Comparison of ENCODE assay signal across 26 mouse cellular contexts in genomic region chr6:120083442-120083841, GRCm38 (mm10). TPM values are rescaled to one million over a fixed set of nuclear protein-coding genes. Genes with fewer than 3 reads are reported as not detected.
DNase-seq lines count a peak whose midpoint lies in the region; ATAC-seq and TF ChIP-seq lines count a peak whose summit lies in the region.
"Had no signal": no experiment of that assay in that cellular context is flagged by ENCODE, and none has a peak within 500 bp of the region (broad histone marks: within the 10 kb centered on the region; RNA-seq: fewer than 3 reads in every experiment).

No protein-coding gene starts in this region.

- H3K9ac ChIP-seq in ES-Bruce4 (ENCODE audit: low read depth, poor library complexity, severe bottlenecking): 0 out of 2 replicates have a peak overlapping the region, but pooled peaks have one; percentile 34
- H3K9ac ChIP-seq: embryonic facial prominence, embryonic 12.5 days; forebrain, embryonic 15.5 days; heart, embryonic 15.5 days; intestine, embryonic 15.5 days; liver, embryonic 12.5 days; neural tube, embryonic 13.5 days had no signal

- peak; percentile 74 for ATAC-seq in megakaryocyte, adult 5-6 weeks (ENCODE audit: poor library complexity, severe bottlenecking)
- ATAC-seq: forebrain, embryonic 15.5 days; intestine, embryonic 15.5 days; liver, embryonic 12.5 days had no signal

- no peaks in the 10 kb centered on the region for H3K27me3 ChIP-seq in ES-Bruce4 (ENCODE audit: control insufficient read depth, insufficient read depth, low read length, poor library complexity, severe bottlenecking)
- H3K27me3 ChIP-seq: embryonic facial prominence, embryonic 12.5 days; forebrain, embryonic 15.5 days; heart, embryonic 15.5 days; intestine, embryonic 15.5 days; liver, embryonic 12.5 days; neural tube, embryonic 13.5 days had no signal

- H3K9me3 ChIP-seq in ES-Bruce4 (replicated peaks; ENCODE audit: control insufficient read depth, insufficient read depth, low read length, poor library complexity, severe bottlenecking): no peaks in the 10 kb centered on the region
- H3K9me3 ChIP-seq: embryonic facial prominence, embryonic 12.5 days; forebrain, embryonic 15.5 days; heart, embryonic 15.5 days; intestine, embryonic 15.5 days; limb, embryonic 10.5 days; liver, embryonic 12.5 days; midbrain, embryonic 10.5 days; neural tube, embryonic 13.5 days had no signal

- 25% methylated on average over 6 of the region's 6 CpGs for WGBS in bone marrow, adult 2 months

- TF ChIP-seq CTCF in ES-Bruce4 (IDR thresholded peaks at IDR 0.05; ENCODE audit: low read depth, low read length): no peak
- TF ChIP-seq CTCF in bone marrow, adult 2 months (IDR thresholded peaks at IDR 0.05; ENCODE audit: control insufficient read depth, insufficient read depth, low read length): no peak

- H3K4me3 ChIP-seq in ES-Bruce4 (ENCODE audit: low read depth, low read length): no peak overlapping the region
- no peak overlapping the region for H3K4me3 ChIP-seq in bone marrow, adult 2 months (replicated peaks; ENCODE audit: control insufficient read depth, low read depth, low read length)
- H3K4me3 ChIP-seq: embryonic facial prominence, embryonic 12.5 days; forebrain, embryonic 15.5 days; heart, embryonic 15.5 days; intestine, embryonic 15.5 days; limb, embryonic 10.5 days; liver, embryonic 12.5 days; midbrain, embryonic 10.5 days; neural tube, embryonic 13.5 days had no signal

- no peak for TF ChIP-seq EP300 in ES-Bruce4 (IDR thresholded peaks at IDR 0.05; ENCODE audit: insufficient read depth, low read depth, low read length)

- no peaks in the 10 kb centered on the region for H3K36me3 ChIP-seq in ES-Bruce4 (ENCODE audit: control insufficient read depth, insufficient read depth, low read length, poor library complexity, severe bottlenecking)
- H3K36me3 ChIP-seq: embryonic facial prominence, embryonic 12.5 days; forebrain, embryonic 15.5 days; heart, embryonic 15.5 days; intestine, embryonic 15.5 days; limb, embryonic 10.5 days; liver, embryonic 12.5 days; midbrain, embryonic 10.5 days; neural tube, embryonic 13.5 days had no signal

- H3K27ac ChIP-seq in ES-Bruce4 (ENCODE audit: insufficient read depth, low read length): no peak overlapping the region
- H3K27ac ChIP-seq in bone marrow, adult 2 months (ENCODE audit: control insufficient read depth, insufficient read depth, low read depth, low read length, poor library complexity): peak overlapping the region; percentile 62
- H3K27ac ChIP-seq: embryonic facial prominence, embryonic 12.5 days; forebrain, embryonic 15.5 days; heart, embryonic 15.5 days; intestine, embryonic 15.5 days; limb, embryonic 10.5 days; liver, embryonic 12.5 days; midbrain, embryonic 10.5 days; neural tube, embryonic 13.5 days had no signal

- TF ChIP-seq POLR2A in ES-Bruce4 (IDR thresholded peaks at IDR 0.05; ENCODE audit: insufficient read depth, low read length): no peak
- no peak for TF ChIP-seq POLR2A in bone marrow, adult 2 months (IDR thresholded peaks at IDR 0.05; ENCODE audit: borderline replicate concordance, control insufficient read depth, low read depth, low read length)

- peak; percentile 80 for DNase-seq in CD4-positive helper T cell, adult 2 months (ENCODE audit: low read depth, low spot score)
- DNase-seq in ovary, postnatal 10 days (ENCODE audit: low spot score): no peak
- no peak for DNase-seq in testis, postnatal 10 days (ENCODE audit: low spot score)
- no peak for DNase-seq in frontal cortex, postnatal 25 days (ENCODE audit: low spot score in 2 of 2)
- DNase-seq in urinary bladder, postnatal 25 days (ENCODE audit: low spot score): no peak
- DNase-seq: adrenal gland, adult 2 months; cerebellum, adult 18-20 months; heart, adult 11 months; layer of hippocampus, postnatal 36 days; retina, postnatal 1 day; right cerebral cortex, postnatal 4 days had no signal

- H3K4me1 ChIP-seq in ES-Bruce4 (ENCODE audit: control insufficient read depth, insufficient read depth, low read length): peaks cover 1% of the 10 kb centered on the region
- H3K4me1 ChIP-seq in bone marrow, adult 2 months (ENCODE audit: control insufficient read depth, insufficient read depth, low read length): peaks cover 8% of the 10 kb centered on the region
- H3K4me1 ChIP-seq: embryonic facial prominence, embryonic 12.5 days; forebrain, embryonic 15.5 days; heart, embryonic 15.5 days; intestine, embryonic 15.5 days; limb, embryonic 10.5 days; midbrain, embryonic 10.5 days; neural tube, embryonic 13.5 days had no signal

RNA-seq across cellular contexts. Expression of gene Ninj2, which starts 9.7 kb away (rescaled TPM):
- polyA plus RNA-seq in ES-Bruce4 (2011; ENCODE audit: insufficient read depth, insufficient read length, low read depth, missing spikeins): 0.75 TPM in 1 of 2 replicates, not detected in the other
- polyA plus RNA-seq in bone marrow, adult 2 months (2011; ENCODE audit: insufficient read depth, insufficient read length, low replicate concordance, missing spikeins): not detected in 2 replicates
- not detected in 2 replicates for total RNA-seq in megakaryocyte, adult 5-6 weeks (2015)
- total RNA-seq in megakaryocyte, adult 5-6 weeks (2017): not detected in 2 replicates
- total RNA-seq: adrenal gland, adult 2 months; gastrocnemius, adult 18-20 months had no signal
- polyA plus RNA-seq: adrenal gland, adult 2 months; embryonic facial prominence, embryonic 12.5 days; forebrain, embryonic 15.5 days; hindbrain, embryonic 11.5 days; intestine, embryonic 15.5 days; kidney, embryonic 14.5 days; large intestine, adult 2 months; limb, embryonic 10.5 days; liver, embryonic 12.5 days; midbrain, embryonic 10.5 days; neural tube, embryonic 13.5 days had no signal

RNA-seq across cellular contexts. Expression of gene Wnk1, which starts 45.0 kb away (rescaled TPM):
- 466 and 478 TPM in 2 replicates for polyA plus RNA-seq in ES-Bruce4 (2011; ENCODE audit: insufficient read depth, insufficient read length, low read depth, missing spikeins)
- polyA plus RNA-seq in bone marrow, adult 2 months (2011; ENCODE audit: insufficient read depth, insufficient read length, low replicate concordance, missing spikeins): 113 and 131 TPM in 2 replicates
- total RNA-seq in megakaryocyte, adult 5-6 weeks (2015): 247 and 264 TPM in 2 replicates
- 206 and 218 TPM in 2 replicates for total RNA-seq in megakaryocyte, adult 5-6 weeks (2017)
